Mouse (Mus musculus): ENCODE data around the gene Kifc5b. TPM values are rescaled to one million over a fixed set of nuclear protein-coding genes. Genes with fewer than 3 reads are reported as not detected.
A peak's percentile ranks its signal among the peaks of the same experiment; 100 is the strongest.
"Not testable (repeated sequence)": the region's sequence is repeated elsewhere in the genome, so short reads cannot be mapped to it uniquely, and the experiment has no call there.

Gene Kifc5b
- total RNA-seq, 2 experiments from 2014 or later = 2.8 to 3.3 TPM

GRCm38 (mm10) chr17:26971247-26971905 lies 54.5 kb downstream of the Kifc5b start:
- peak overlapping the region; percentile 94; the same call in 1 of the 2 replicates for H3K27ac ChIP-seq
- no peak for DNase-seq (ENCODE audit: low spot score in 2 of 2)
- no peak overlapping the region for H3K4me3 ChIP-seq
- TF ChIP-seq CTCF (conservative IDR thresholded peaks at IDR 0.05) = no peak

GRCm38 (mm10) chr17:26972107-26972506 lies 55.2 kb downstream of the Kifc5b start:
- TF ChIP-seq CTCF (conservative IDR thresholded peaks at IDR 0.05) = no peak

GRCm38 (mm10) chr17:26972703-26973574 lies 56.0 kb downstream of the Kifc5b start, which contains the start of gene Zbtb9:
Gene Zbtb9 (plus strand): TSS chr17:26973167.
- no peak for TF ChIP-seq CTCF (conservative IDR thresholded peaks at IDR 0.05)
- peak; percentile 95 to 96 for DNase-seq (ENCODE audit: low spot score in 2 of 2)
- peak within 1 kb of the TSS; percentile 84 for H3K4me3 ChIP-seq

More at GRCm38 (mm10) chr17:26972107-26972506, 55.2 kb downstream of the Kifc5b start:
- peak overlapping the region; percentile 84 for H3K4me3 ChIP-seq
- DNase-seq (ENCODE audit: low spot score in 2 of 2) = no peak
- H3K27ac ChIP-seq = peak overlapping the region; percentile 94

GRCm38 (mm10) chr17:26974547-26974946 lies 57.7 kb downstream of the Kifc5b start:
- no peak for TF ChIP-seq CTCF (conservative IDR thresholded peaks at IDR 0.05)
- H3K4me3 ChIP-seq = no peak overlapping the region
- H3K27ac ChIP-seq = no peak overlapping the region
- DNase-seq (ENCODE audit: low spot score in 2 of 2) = no peak

More at GRCm38 (mm10) chr17:26972703-26973574, 56.0 kb downstream of the Kifc5b start, which contains the start of gene Zbtb9:
- H3K27ac ChIP-seq = peak within 1 kb of the TSS; percentile 94

GRCm38 (mm10) chr17:26975415-26975814 lies 58.5 kb downstream of the Kifc5b start:
- H3K27ac ChIP-seq = no peak overlapping the region
- peak; percentile 58 for TF ChIP-seq CTCF (conservative IDR thresholded peaks at IDR 0.05)
- no peak for DNase-seq (ENCODE audit: low spot score in 2 of 2)
- no peak overlapping the region for H3K4me3 ChIP-seq

GRCm38 (mm10) chr17:26977354-26977753 lies 60.5 kb downstream of the Kifc5b start:
- not testable (repeated sequence) for DNase-seq (ENCODE audit: low spot score in 2 of 2); H3K27ac ChIP-seq; H3K4me3 ChIP-seq
- peak; percentile 40 for TF ChIP-seq CTCF (conservative IDR thresholded peaks at IDR 0.05)

GRCm38 (mm10) chr17:26979426-26979825 lies 62.5 kb downstream of the Kifc5b start:
- Histone ChIP-seq H3K4me3 (no peak overlapping the region), H3K27ac (no peak overlapping the region)
- TF ChIP-seq CTCF (conservative IDR thresholded peaks at IDR 0.05) = no peak
- DNase-seq (ENCODE audit: low spot score in 2 of 2) = no peak

GRCm38 (mm10) chr17:26981050-26981449 lies 64.2 kb downstream of the Kifc5b start:
- DNase-seq (ENCODE audit: low spot score in 2 of 2) = no peak
- Histone ChIP-seq H3K27ac (peak overlapping the region; percentile 83), H3K4me3 (no peak overlapping the region)
- no peak for TF ChIP-seq CTCF (conservative IDR thresholded peaks at IDR 0.05)

Small RNA genes lying within 50 kb of the gene (microRNA-seq; reads per million reads assigned to microRNA genes)
- gene Gm27775 = 0 reads per million in 2 experiments
- gene Mir3083 = 17.9 to 57.3 reads per million in 2 experiments
- gene Mir6968 = 2.2 to 3.1 reads per million in 2 experiments

Other genes starting within 250 kb of the Kifc5b start
- gene Crebrf, start 201.4 kb upstream of the Kifc5b start, total RNA-seq (2021) = 100 to 1,000 TPM; 127 to 134 TPM
- gene Bnip1, start 136.0 kb upstream of the Kifc5b start, total RNA-seq (2021) = 10 to 100 TPM; 31.5 to 35.7 TPM
- not detected for gene Nkx2-5, start 72.1 kb upstream of the Kifc5b start, total RNA-seq (2021)
- 10 to 100 TPM; 31.4 to 33.9 TPM for gene Phf1, start 16.0 kb downstream of the Kifc5b start, total RNA-seq (2021)
- 10 to 100 TPM; 91.3 to 95.8 TPM for gene Cuta, start 22.5 kb downstream of the Kifc5b start, total RNA-seq (2021)
- gene Syngap1, start 24.2 kb downstream of the Kifc5b start, total RNA-seq (2021) = 100 to 1,000 TPM; 463 to 497 TPM
- gene Zbtb9, start 56.1 kb downstream of the Kifc5b start, total RNA-seq (2021) = 10 to 100 TPM; 14.8 to 15.7 TPM
- gene Bak1, start 111.9 kb downstream of the Kifc5b start, total RNA-seq (2021) = 10 to 100 TPM; 12.7 to 14.3 TPM
- gene Itpr3, start 140.2 kb downstream of the Kifc5b start, total RNA-seq (2021) = 1 to 10 TPM; 2.6 to 3.6 TPM
- 100 to 1,000 TPM; 182 to 220 TPM for gene Uqcc2, start 216.8 kb downstream of the Kifc5b start, total RNA-seq (2021)